Mouse (Mus musculus) kidney, adult 2 months (tissue): ENCODE measurements around the gene Ndufs2.

Experiments
- CTCF ChIP-seq: fragments of 200-500 bp; conservative IDR thresholded peaks from 2 replicates; pipeline ENCODE4 v1.5.1; 2011; ENCODE audit warnings: low read depth, mild to moderate bottlenecking, control low read depth, low read length, moderate library complexity, mixed read lengths; ENCODE audit not compliant: insufficient read depth, insufficient read length
- POLR2A ChIP-seq: fragments of 200-500 bp; IDR thresholded peaks from one replicate; pipeline ENCODE4 v1.6.1; 2011; ENCODE audit warnings: low read depth, low read length, control low read depth

- TF ChIP-seq CTCF (no peak), POLR2A (peak; percentile 16)
Measured at GRCm38 (mm10) chr1:171280916-171281527, 29.8 kb upstream of the Ndufs2 start, which contains the start of gene Ppox.
